Mouse (Mus musculus): ENCODE results near the gene Gm9936. TPM values are rescaled to one million over a fixed set of nuclear protein-coding genes. Genes with fewer than 3 reads are reported as not detected.
A peak's percentile ranks its signal among the peaks of the same experiment; 100 is the strongest.
"Not testable (repeated sequence)": the region's sequence is repeated elsewhere in the genome, so short reads cannot be mapped to it uniquely, and the experiment has no call there.

Gene Gm9936
- polyA plus RNA-seq, 1 experiment, result 0.21 TPM

DNA sequence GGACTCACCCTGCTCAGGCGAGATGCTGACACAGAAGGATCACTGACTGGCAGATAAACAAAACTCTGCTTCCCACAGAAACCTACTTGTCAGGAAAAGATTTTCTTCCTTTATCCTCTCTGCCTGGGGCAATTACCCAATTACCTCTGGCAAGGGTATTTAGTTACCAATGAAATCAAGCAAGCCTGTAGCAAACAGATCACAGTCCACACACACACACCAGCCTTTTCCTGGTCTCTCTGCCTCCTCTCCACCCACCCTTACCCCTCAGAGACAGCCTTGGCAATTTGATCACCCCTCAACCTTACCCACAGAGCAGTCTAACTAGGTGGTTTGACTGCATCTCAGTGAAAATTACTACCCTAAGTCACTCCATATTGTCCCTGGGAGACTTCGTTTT is 30.5 kb upstream of the Gm9936 start:
- H3K4me3 ChIP-seq (ENCODE audit: low read depth, low read length), result no peak overlapping the region
- TF ChIP-seq EP300 (IDR thresholded peaks at IDR 0.05; ENCODE audit: insufficient read depth, low read depth, low read length), result no peak
- no peak for TF ChIP-seq POLR2A (IDR thresholded peaks at IDR 0.05; ENCODE audit: insufficient read depth, low read length)
- no peak for TF ChIP-seq CTCF (IDR thresholded peaks at IDR 0.05; ENCODE audit: low read depth, low read length)
- no peaks in the 10 kb centered on the region for H3K27me3 ChIP-seq (ENCODE audit: control insufficient read depth, insufficient read depth, low read length, poor library complexity, severe bottlenecking)
- H3K9me3 ChIP-seq (replicated peaks; ENCODE audit: control insufficient read depth, insufficient read depth, low read length, poor library complexity, severe bottlenecking), result peaks cover 3% of the 10 kb centered on the region; the same call in 1 of the 2 replicates
- no peaks in the 10 kb centered on the region for H3K36me3 ChIP-seq (ENCODE audit: control insufficient read depth, insufficient read depth, low read length, poor library complexity, severe bottlenecking)
- no peak overlapping the region for H3K27ac ChIP-seq (ENCODE audit: insufficient read depth, low read length)
- H3K4me1 ChIP-seq (ENCODE audit: control insufficient read depth, insufficient read depth, low read length), result no peaks in the 10 kb centered on the region
- no peak overlapping the region for H3K9ac ChIP-seq (ENCODE audit: low read depth, poor library complexity, severe bottlenecking)

DNA sequence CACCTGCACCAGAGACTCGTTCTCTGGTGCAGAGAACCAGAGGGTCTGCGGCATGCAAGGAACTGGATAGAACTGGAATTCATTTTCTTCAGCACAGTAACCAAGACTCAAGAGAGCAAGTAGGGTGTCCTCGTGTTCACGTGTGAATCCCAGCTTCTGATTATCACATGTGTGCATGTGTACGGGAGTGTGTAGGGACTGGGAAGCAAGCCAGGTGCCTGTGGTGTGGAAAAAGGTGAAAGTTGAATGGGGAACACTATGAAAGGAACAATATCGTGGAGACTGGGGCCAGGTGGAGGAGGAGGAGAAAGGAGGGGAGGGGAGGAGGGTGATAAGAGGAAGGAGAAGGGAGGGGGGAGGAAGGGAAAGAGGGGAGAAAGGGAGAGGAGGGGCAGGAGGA is 28.3 kb upstream of the Gm9936 start:
- TF ChIP-seq CTCF (IDR thresholded peaks at IDR 0.05; ENCODE audit: low read depth, low read length), result no peak
- H3K4me3 ChIP-seq (ENCODE audit: low read depth, low read length), result no peak overlapping the region
- no peak overlapping the region for H3K27ac ChIP-seq (ENCODE audit: insufficient read depth, low read length)
- no peaks in the 10 kb centered on the region for H3K36me3 ChIP-seq (ENCODE audit: control insufficient read depth, insufficient read depth, low read length, poor library complexity, severe bottlenecking)
- H3K9ac ChIP-seq (ENCODE audit: low read depth, poor library complexity, severe bottlenecking), result no peak overlapping the region
- peaks cover 3% of the 10 kb centered on the region; the same call in 1 of the 2 replicates for H3K9me3 ChIP-seq (replicated peaks; ENCODE audit: control insufficient read depth, insufficient read depth, low read length, poor library complexity, severe bottlenecking)
- H3K27me3 ChIP-seq (ENCODE audit: control insufficient read depth, insufficient read depth, low read length, poor library complexity, severe bottlenecking), result no peaks in the 10 kb centered on the region
- H3K4me1 ChIP-seq (ENCODE audit: control insufficient read depth, insufficient read depth, low read length), result no peaks in the 10 kb centered on the region

DNA sequence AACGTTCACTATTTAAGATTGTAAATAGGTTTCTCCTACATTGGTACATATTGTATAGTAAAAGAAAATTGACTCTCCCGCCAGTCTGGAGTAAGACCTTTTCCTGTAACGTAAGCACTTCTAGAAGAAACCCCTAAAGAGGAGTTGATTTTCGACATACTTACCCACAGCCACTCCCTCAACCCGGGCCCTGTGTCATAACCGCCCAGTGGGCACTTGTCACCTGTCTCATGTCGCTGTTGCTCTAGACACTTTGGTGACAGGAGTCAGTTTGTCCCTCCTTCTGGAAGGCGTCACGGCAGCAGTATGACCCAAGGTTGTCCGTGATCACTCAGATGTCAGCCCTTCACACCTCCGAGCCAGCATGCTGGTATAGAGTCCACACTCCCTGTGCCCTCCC is 24.5 kb upstream of the Gm9936 start:
- Histone ChIP-seq H3K9me3 (replicated peaks; ENCODE audit: control insufficient read depth, insufficient read depth, low read length, poor library complexity, severe bottlenecking) (no peaks in the 10 kb centered on the region), H3K27me3 (ENCODE audit: control insufficient read depth, insufficient read depth, low read length, poor library complexity, severe bottlenecking) (no peaks in the 10 kb centered on the region), H3K27ac (ENCODE audit: insufficient read depth, low read length) (no peak overlapping the region), H3K9ac (ENCODE audit: low read depth, poor library complexity, severe bottlenecking) (no peak overlapping the region), H3K4me3 (ENCODE audit: low read depth, low read length) (no peak overlapping the region), H3K4me1 (ENCODE audit: control insufficient read depth, insufficient read depth, low read length) (peaks cover 6% of the 10 kb centered on the region), H3K36me3 (ENCODE audit: control insufficient read depth, insufficient read depth, low read length, poor library complexity, severe bottlenecking) (no peaks in the 10 kb centered on the region)
- no peak for TF ChIP-seq POLR2A (IDR thresholded peaks at IDR 0.05; ENCODE audit: insufficient read depth, low read length)
- TF ChIP-seq CTCF (IDR thresholded peaks at IDR 0.05; ENCODE audit: low read depth, low read length), result no peak

DNA sequence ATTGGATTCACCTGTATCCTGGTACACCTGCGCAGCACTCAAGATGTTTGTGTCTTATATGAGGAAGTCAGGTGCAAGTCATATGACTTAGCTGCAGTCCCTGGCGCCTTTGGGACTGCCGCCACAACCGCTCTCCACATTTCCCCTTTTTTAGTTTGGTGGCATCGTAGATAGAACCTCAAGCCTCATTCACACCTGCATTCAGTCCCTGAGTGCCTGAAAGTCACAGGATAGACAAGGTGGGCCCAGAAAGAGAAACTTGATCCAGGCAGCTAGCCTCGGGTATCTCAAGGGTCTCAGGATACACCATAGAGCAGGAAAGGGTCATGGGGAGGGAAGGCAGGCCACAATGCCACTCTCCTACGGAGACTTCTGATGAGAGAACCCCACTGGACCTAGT is 23.8 kb upstream of the Gm9936 start:
- H3K4me3 ChIP-seq (ENCODE audit: low read depth, low read length); H3K9me3 ChIP-seq (replicated peaks; ENCODE audit: control insufficient read depth, insufficient read depth, low read length, poor library complexity, severe bottlenecking); H3K9ac ChIP-seq (ENCODE audit: low read depth, poor library complexity, severe bottlenecking); H3K27me3 ChIP-seq (ENCODE audit: control insufficient read depth, insufficient read depth, low read length, poor library complexity, severe bottlenecking); H3K4me1 ChIP-seq (ENCODE audit: control insufficient read depth, insufficient read depth, low read length); H3K27ac ChIP-seq (ENCODE audit: insufficient read depth, low read length); H3K36me3 ChIP-seq (ENCODE audit: control insufficient read depth, insufficient read depth, low read length, poor library complexity, severe bottlenecking): not testable (repeated sequence)

DNA sequence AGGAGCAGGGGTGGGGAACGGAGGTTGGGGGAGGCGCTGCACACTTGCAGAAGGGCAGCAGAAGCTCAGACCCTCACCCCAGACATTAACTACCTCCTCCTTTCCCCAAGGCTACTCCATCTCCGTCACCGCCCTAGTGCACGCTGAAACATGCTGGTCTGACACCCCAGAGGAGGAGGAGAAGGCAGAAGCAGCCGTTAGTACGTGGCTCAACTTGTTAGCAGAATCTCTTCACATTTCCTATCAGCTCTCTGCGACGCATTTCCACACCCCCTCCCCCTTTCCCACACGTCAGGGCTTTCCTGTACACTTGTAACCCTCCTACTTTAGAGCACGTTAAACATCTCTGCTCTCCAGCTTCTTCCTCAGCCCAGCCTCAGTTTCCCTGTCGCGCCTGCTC is 20.9 kb upstream of the Gm9936 start:
- no peak overlapping the region for H3K27ac ChIP-seq (ENCODE audit: insufficient read depth, low read length)
- no peaks in the 10 kb centered on the region for H3K27me3 ChIP-seq (ENCODE audit: control insufficient read depth, insufficient read depth, low read length, poor library complexity, severe bottlenecking)
- H3K36me3 ChIP-seq (ENCODE audit: control insufficient read depth, insufficient read depth, low read length, poor library complexity, severe bottlenecking), result no peaks in the 10 kb centered on the region
- peaks cover 6% of the 10 kb centered on the region for H3K4me1 ChIP-seq (ENCODE audit: control insufficient read depth, insufficient read depth, low read length)
- TF ChIP-seq EP300 (IDR thresholded peaks at IDR 0.05; ENCODE audit: insufficient read depth, low read depth, low read length), result no peak
- no peak for TF ChIP-seq POLR2A (IDR thresholded peaks at IDR 0.05; ENCODE audit: insufficient read depth, low read length)
- TF ChIP-seq CTCF (IDR thresholded peaks at IDR 0.05; ENCODE audit: low read depth, low read length), result no peak
- H3K4me3 ChIP-seq (ENCODE audit: low read depth, low read length), result 0 out of 2 replicates have a peak overlapping the region, but pooled peaks have one; percentile 9
- H3K9me3 ChIP-seq (replicated peaks; ENCODE audit: control insufficient read depth, insufficient read depth, low read length, poor library complexity, severe bottlenecking), result no peaks in the 10 kb centered on the region
- no peak overlapping the region for H3K9ac ChIP-seq (ENCODE audit: low read depth, poor library complexity, severe bottlenecking)

DNA sequence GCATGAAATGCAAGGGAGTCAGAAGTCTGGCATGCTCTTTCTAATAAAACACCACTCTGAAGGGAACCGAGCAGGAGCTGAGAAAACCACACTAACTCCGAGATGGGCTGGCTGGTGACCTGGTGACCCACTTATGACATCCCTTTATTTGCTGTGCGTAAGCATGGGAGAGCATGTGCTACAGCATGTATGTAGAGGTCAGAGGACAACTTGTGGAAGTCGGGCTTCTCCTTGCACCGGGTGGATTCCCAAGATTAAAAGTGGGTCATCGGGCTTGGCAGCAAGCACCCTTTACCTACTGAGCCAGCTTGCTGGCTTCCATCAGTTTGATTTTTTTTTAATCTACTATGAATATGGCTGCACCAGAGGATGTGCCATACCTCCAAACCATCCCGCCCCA is 19.0 kb upstream of the Gm9936 start:
- Histone ChIP-seq H3K27me3 (ENCODE audit: control insufficient read depth, insufficient read depth, low read length, poor library complexity, severe bottlenecking) (no peaks in the 10 kb centered on the region), H3K4me1 (ENCODE audit: control insufficient read depth, insufficient read depth, low read length) (peaks cover 6% of the 10 kb centered on the region), H3K4me3 (ENCODE audit: low read depth, low read length) (no peak overlapping the region), H3K36me3 (ENCODE audit: control insufficient read depth, insufficient read depth, low read length, poor library complexity, severe bottlenecking) (no peaks in the 10 kb centered on the region), H3K9me3 (replicated peaks; ENCODE audit: control insufficient read depth, insufficient read depth, low read length, poor library complexity, severe bottlenecking) (no peaks in the 10 kb centered on the region), H3K27ac (ENCODE audit: insufficient read depth, low read length) (no peak overlapping the region), H3K9ac (ENCODE audit: low read depth, poor library complexity, severe bottlenecking) (no peak overlapping the region)
- TF ChIP-seq CTCF (IDR thresholded peaks at IDR 0.05; ENCODE audit: low read depth, low read length) (no peak), EP300 (IDR thresholded peaks at IDR 0.05; ENCODE audit: insufficient read depth, low read depth, low read length) (no peak), POLR2A (IDR thresholded peaks at IDR 0.05; ENCODE audit: insufficient read depth, low read length) (no peak)

GRCm38 (mm10) chr5:114876331-114876730 is 17.8 kb upstream of the Gm9936 start:
- no peak overlapping the region for H3K4me3 ChIP-seq (ENCODE audit: low read depth, low read length)
- no peak for TF ChIP-seq CTCF (IDR thresholded peaks at IDR 0.05; ENCODE audit: low read depth, low read length)
- no peak for TF ChIP-seq POLR2A (IDR thresholded peaks at IDR 0.05; ENCODE audit: insufficient read depth, low read length)
- no peak for TF ChIP-seq EP300 (IDR thresholded peaks at IDR 0.05; ENCODE audit: insufficient read depth, low read depth, low read length)
- no peak overlapping the region for H3K9ac ChIP-seq (ENCODE audit: low read depth, poor library complexity, severe bottlenecking)
- H3K36me3 ChIP-seq (ENCODE audit: control insufficient read depth, insufficient read depth, low read length, poor library complexity, severe bottlenecking), result no peaks in the 10 kb centered on the region
- H3K9me3 ChIP-seq (replicated peaks; ENCODE audit: control insufficient read depth, insufficient read depth, low read length, poor library complexity, severe bottlenecking), result no peaks in the 10 kb centered on the region
- H3K4me1 ChIP-seq (ENCODE audit: control insufficient read depth, insufficient read depth, low read length), result peaks cover 6% of the 10 kb centered on the region
- H3K27me3 ChIP-seq (ENCODE audit: control insufficient read depth, insufficient read depth, low read length, poor library complexity, severe bottlenecking), result no peaks in the 10 kb centered on the region
- H3K27ac ChIP-seq (ENCODE audit: insufficient read depth, low read length), result no peak overlapping the region

Measured in ES-Bruce4 (cell line).